Mouse (Mus musculus) forebrain, embryonic 14.5 days (tissue): ENCODE data around the gene Nlrx1. TPM values are rescaled to one million over a fixed set of nuclear protein-coding genes. Genes with fewer than 3 reads are reported as not detected.

Experiments used
- ATAC-seq: fragments of 200-750 bp; cut with Nextera tagmentation; 2 replicates; pipeline ENCODE4 v1.8.0; 2017; ENCODE audit warnings: mild to moderate bottlenecking, moderate library complexity
- DNase-seq: peaks from one replicate; pipeline ENCODE4 v3.0.0-alpha.2; 2015; ENCODE audit warnings: low spot score
- H3K27ac ChIP-seq: fragments of 300-500 bp; sonication (generic); 2 replicates; pipeline ENCODE4 v1.5.1; 2014; ENCODE audit warnings: low read depth, mild to moderate bottlenecking, control low read depth, low read length, moderate library complexity
- H3K27me3 ChIP-seq: fragments of 300-500 bp; sonication (generic); replicated peaks from 2 replicates; pipeline ENCODE4 v1.6.1; 2014; ENCODE audit warnings: low read length, control low read depth, mixed read lengths; ENCODE audit not compliant: control insufficient read depth, insufficient read depth
- H3K36me3 ChIP-seq: fragments of 300-500 bp; sonication (generic); 2 replicates; pipeline ENCODE4 v1.6.1; 2014; ENCODE audit warnings: low read length, control low read depth; ENCODE audit not compliant: control insufficient read depth, insufficient read depth
- H3K4me1 ChIP-seq: fragments of 300-500 bp; sonication (generic); 2 replicates; pipeline ENCODE4 v1.6.1; 2014; ENCODE audit warnings: antibody characterized with exemption, low read length, control low read depth; ENCODE audit not compliant: control insufficient read depth, insufficient read depth
- H3K4me2 ChIP-seq: fragments of 300-500 bp; sonication (generic); 2 replicates; pipeline ENCODE4 v1.6.1; 2014; ENCODE audit warnings: mild to moderate bottlenecking, control low read depth, low read length
- H3K4me3 ChIP-seq: fragments of 300-500 bp; sonication (generic); 2 replicates; pipeline ENCODE4 v1.5.1; 2014; ENCODE audit warnings: low read depth, low read length, control low read depth
- H3K9ac ChIP-seq: fragments of 300-500 bp; sonication (generic); 2 replicates; pipeline ENCODE4 v1.6.1; 2014; ENCODE audit warnings: mild to moderate bottlenecking, low read length, control low read depth, moderate library complexity
- H3K9me3 ChIP-seq: fragments of 300-500 bp; sonication (generic); replicated peaks from 2 replicates; pipeline ENCODE4 v1.6.1; 2016; ENCODE audit warnings: low read length, control low read depth, mixed read lengths; ENCODE audit not compliant: control insufficient read depth
- WGBS: fragments of 180-500 bp; shearing (Covaris S2); extraction: QIAGEN DNeasy Blood & Tissue Kit; methylation state at CpG from one replicate; pipeline ENCODE4 v1.1.7; 2014; 5-methylcytosine and 5-hydroxymethylcytosine counted together
- polyA plus RNA-seq: library from polyadenylated mRNA; unstranded; fragments of >200 nt; fragmentation: Nextera tagmentation; extraction: Ambion mirVana; gene quantifications from 2 replicates; pipeline ENCODE4 v1.2.1, GENCODE M21; 2014

Nlrx1 gene
- polyA plus RNA-seq, 1 experiment from 2014 or later, result 4.6 TPM

DNA sequence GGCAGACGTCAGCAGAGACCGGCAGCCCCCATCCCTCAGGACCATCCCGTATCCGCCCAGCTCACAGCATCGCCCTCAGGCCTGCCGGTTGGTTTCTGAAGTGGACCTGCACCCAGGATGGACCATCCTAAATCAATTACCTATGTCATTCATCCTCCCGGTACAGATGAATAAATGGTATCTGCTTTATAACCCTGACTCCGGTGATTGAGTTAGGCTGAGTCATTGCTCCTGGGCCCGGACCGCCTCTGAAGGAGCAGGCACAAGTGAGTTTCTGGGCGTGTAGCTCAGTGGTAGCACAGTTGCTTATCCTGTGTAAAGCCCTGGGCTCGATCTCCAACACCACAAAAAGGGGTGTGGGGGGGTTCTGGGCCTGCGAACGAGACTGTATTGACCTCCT is 7.0 kb downstream of the Nlrx1 start:
- H3K27ac ChIP-seq, result no peak overlapping the region
- ATAC-seq (no peak), DNase-seq (no peak)
- H3K9ac ChIP-seq, result no peak overlapping the region
- H3K36me3 ChIP-seq, result no peaks in the 10 kb centered on the region
- H3K9me3 ChIP-seq, result no peaks in the 10 kb centered on the region
- no peaks in the 10 kb centered on the region; the same call in 1 of the 2 replicates for H3K4me1 ChIP-seq
- H3K27me3 ChIP-seq, result no peaks in the 10 kb centered on the region
- WGBS, result 88% methylated on average over 14 of the region's 14 CpGs
- H3K4me3 ChIP-seq, result no peak overlapping the region
- no peak overlapping the region for H3K4me2 ChIP-seq

DNA sequence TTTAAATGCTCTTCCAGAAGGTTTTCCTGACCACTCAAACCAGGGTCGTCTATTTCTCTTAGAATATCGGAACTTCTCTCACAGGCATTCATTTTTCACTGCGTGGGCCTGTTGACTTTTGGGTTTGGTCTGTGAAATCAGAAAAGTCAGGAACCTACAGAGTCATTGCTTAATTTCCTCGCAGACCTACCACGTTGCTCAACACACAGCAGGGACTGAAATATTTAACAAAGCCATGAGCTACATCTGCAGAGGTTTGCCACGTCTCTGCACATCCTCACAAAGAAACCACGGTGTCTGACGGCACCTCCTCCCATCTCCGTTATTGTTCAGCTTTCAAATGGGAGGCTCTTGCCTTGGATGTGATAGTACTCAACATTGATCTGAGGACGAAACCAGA is 9.4 kb downstream of the Nlrx1 start:
- DNase-seq (no peak), ATAC-seq (no peak)
- H3K9me3 ChIP-seq, result no peaks in the 10 kb centered on the region
- H3K9ac ChIP-seq, result no peak overlapping the region
- H3K4me2 ChIP-seq, result no peak overlapping the region
- H3K36me3 ChIP-seq, result no peaks in the 10 kb centered on the region
- H3K4me1 ChIP-seq, result peaks cover 12% of the 10 kb centered on the region
- H3K27me3 ChIP-seq, result no peaks in the 10 kb centered on the region
- no peak overlapping the region for H3K27ac ChIP-seq
- WGBS, result 81% methylated on average over 10 of the region's 10 CpGs
- H3K4me3 ChIP-seq, result no peak overlapping the region

- 0 out of 2 replicates have a peak overlapping the region, but pooled peaks have one; percentile 85 for H3K27ac ChIP-seq
- ATAC-seq, result no peak
- no peaks in the 10 kb centered on the region for H3K27me3 ChIP-seq
- H3K4me2 ChIP-seq, result no peak overlapping the region
- no peak for DNase-seq
- 73% methylated on average over 8 of the region's 8 CpGs for WGBS
- H3K4me3 ChIP-seq, result no peak overlapping the region
- no peaks in the 10 kb centered on the region for H3K9me3 ChIP-seq
- no peaks in the 10 kb centered on the region for H3K36me3 ChIP-seq
- H3K9ac ChIP-seq, result no peak overlapping the region
- peaks cover 21% of the 10 kb centered on the region for H3K4me1 ChIP-seq
Observed at GRCm38 (mm10) chr9:44256213-44256612, 12.2 kb downstream of the Nlrx1 start.

- peak overlapping the region; percentile 85 for H3K27ac ChIP-seq
- no peaks in the 10 kb centered on the region for H3K27me3 ChIP-seq
- WGBS, result 20% methylated on average over 6 of the region's 6 CpGs
- H3K36me3 ChIP-seq, result no peaks in the 10 kb centered on the region
- H3K4me2 ChIP-seq, result 0 out of 2 replicates have a peak overlapping the region, but pooled peaks have one; percentile 14
- no peaks in the 10 kb centered on the region for H3K9me3 ChIP-seq
- peak; percentile 67 for ATAC-seq
- no peak overlapping the region for H3K4me3 ChIP-seq
- DNase-seq, result peak; percentile 66
- no peak overlapping the region for H3K9ac ChIP-seq
- peaks cover 27% of the 10 kb centered on the region for H3K4me1 ChIP-seq
Observed at GRCm38 (mm10) chr9:44255136-44255521, 13.3 kb downstream of the Nlrx1 start.

DNA sequence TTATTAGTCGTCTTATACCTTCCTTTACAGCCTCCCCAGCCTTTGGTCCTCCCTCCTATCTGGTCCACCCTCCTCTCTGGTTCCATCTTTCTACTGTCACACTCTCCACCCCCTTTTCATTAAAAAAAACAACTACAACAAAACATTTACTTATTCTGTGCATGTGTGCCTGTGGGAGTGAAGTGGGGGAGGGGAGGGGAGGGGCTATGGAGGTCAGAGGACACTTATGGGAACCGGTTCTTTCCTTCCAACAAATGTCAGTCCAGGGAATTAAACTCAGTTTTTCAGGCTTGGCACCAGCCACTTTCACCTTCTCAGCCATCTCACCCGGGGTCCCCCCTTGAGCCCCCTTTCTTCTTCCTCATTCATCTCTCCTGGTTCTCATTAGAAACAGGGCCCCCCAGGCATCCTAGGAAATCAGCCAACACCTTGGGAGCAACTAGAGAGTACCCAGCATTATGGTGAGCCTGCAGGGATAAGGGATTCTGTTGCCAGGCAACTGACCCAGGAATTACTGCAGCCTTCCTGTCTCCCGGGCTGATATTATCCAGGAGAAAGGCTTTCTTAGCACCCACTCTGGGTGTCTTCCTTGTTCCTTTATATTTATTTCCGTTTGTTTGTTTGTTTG is 13.8 kb downstream of the Nlrx1 start:
- H3K4me3 ChIP-seq, result no peak overlapping the region
- no peak overlapping the region for H3K9ac ChIP-seq
- H3K4me2 ChIP-seq, result 0 out of 2 replicates have a peak overlapping the region, but pooled peaks have one; percentile 14
- peak overlapping the region; percentile 85 for H3K27ac ChIP-seq
- ATAC-seq, result peak; percentile 86
- 2% methylated on average over 5 of the region's 5 CpGs for WGBS
- H3K9me3 ChIP-seq, result no peaks in the 10 kb centered on the region
- no peaks in the 10 kb centered on the region for H3K36me3 ChIP-seq
- H3K4me1 ChIP-seq, result peaks cover 28% of the 10 kb centered on the region
- peak; percentile 89 for DNase-seq
- no peaks in the 10 kb centered on the region for H3K27me3 ChIP-seq

- ATAC-seq, result no peak
- H3K4me1 ChIP-seq, result peaks cover 28% of the 10 kb centered on the region
- 48% methylated on average over 6 of the region's 6 CpGs for WGBS
- H3K36me3 ChIP-seq, result no peaks in the 10 kb centered on the region
- H3K4me2 ChIP-seq, result no peak overlapping the region
- H3K27ac ChIP-seq, result peak overlapping the region; percentile 85
- no peak overlapping the region for H3K9ac ChIP-seq
- H3K9me3 ChIP-seq, result no peaks in the 10 kb centered on the region
- DNase-seq, result peak; percentile 29
- no peaks in the 10 kb centered on the region for H3K27me3 ChIP-seq
- no peak overlapping the region for H3K4me3 ChIP-seq
Observed at GRCm38 (mm10) chr9:44253441-44253840, 15.0 kb downstream of the Nlrx1 start.

DNA sequence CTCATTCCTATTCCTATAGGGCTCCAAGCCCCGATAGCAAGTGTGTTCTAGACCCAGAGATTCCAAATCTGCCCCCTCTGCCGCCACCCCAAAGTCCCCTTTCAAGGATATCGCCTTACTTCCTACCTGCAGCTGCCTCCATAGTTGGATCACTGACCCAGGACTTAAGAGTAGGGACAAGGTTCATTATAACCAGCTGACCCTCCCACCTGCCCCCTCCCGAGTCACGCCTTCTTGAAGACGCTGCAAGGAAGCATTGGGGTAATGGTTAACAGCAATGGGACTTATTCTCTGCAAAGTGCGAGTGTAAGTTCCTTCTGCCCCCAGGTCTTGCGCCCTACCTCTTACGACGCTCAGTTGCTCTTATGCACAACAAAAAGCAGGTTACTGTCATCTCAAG is 17.1 kb downstream of the Nlrx1 start, which contains the start of gene Pdzd3:
Pdzd3 (minus strand) TSS at position 158 of the 400 bp plus-strand sequence.
- no peaks in the 10 kb centered on the region for H3K27me3 ChIP-seq
- no peaks in the 10 kb centered on the region for H3K36me3 ChIP-seq
- no peak for DNase-seq
- no peak within 1 kb of the TSS for H3K4me2 ChIP-seq
- no peak within 1 kb of the TSS for H3K27ac ChIP-seq
- H3K4me1 ChIP-seq, result peaks cover 28% of the 10 kb centered on the region
- no peak within 1 kb of the TSS for H3K4me3 ChIP-seq
- H3K9me3 ChIP-seq, result no peaks in the 10 kb centered on the region
- no peak for ATAC-seq
- no peak within 1 kb of the TSS for H3K9ac ChIP-seq
- 91% methylated on average over 10 of the region's 10 CpGs for WGBS

GRCm38 (mm10) chr9:44250445-44250844 is 18.0 kb downstream of the Nlrx1 start:
- ATAC-seq (no peak), DNase-seq (peak; percentile 29)
- H3K9ac ChIP-seq, result no peak overlapping the region
- H3K4me1 ChIP-seq, result peaks cover 27% of the 10 kb centered on the region
- no peak overlapping the region for H3K4me3 ChIP-seq
- WGBS, result 42% methylated on average over 4 of the region's 4 CpGs
- no peak overlapping the region for H3K4me2 ChIP-seq
- no peak overlapping the region for H3K27ac ChIP-seq
- H3K9me3 ChIP-seq, result no peaks in the 10 kb centered on the region
- no peaks in the 10 kb centered on the region for H3K36me3 ChIP-seq
- no peaks in the 10 kb centered on the region for H3K27me3 ChIP-seq
